Mouse (Mus musculus): Measurements from ENCODE around the gene Olfr844.

Gene Olfr844

GRCm38 (mm10) chr9:19316047-19316446 is at the start of gene Olfr844:
TSS of gene Olfr844 (plus strand) at chr9:19316347.
- DNase-seq (ENCODE audit: low spot score): no peak

- no peak for DNase-seq (ENCODE audit: low spot score)
These were observed 20.0 kb downstream of the Olfr844 start, which contains the start of gene Olfr845 for GRCm38 (mm10) chr9:19336157-19336556. TSS of gene Olfr845 (plus strand) at chr9:19336457.

GRCm38 (mm10) chr9:19363905-19364304 is 47.8 kb downstream of the Olfr844 start, which contains the start of gene Olfr846:
TSS of gene Olfr846 (minus strand) at chr9:19364005.
- DNase-seq (ENCODE audit: low spot score): no peak

All from c-Kit-positive CD71-positive TER-119-positive erythroid progenitor cells, embryonic 14.5 days (primary cell).